Mouse (Mus musculus) c-Kit-positive CD71-positive TER-119-negative erythroid progenitor cells, embryonic 14.5 days (primary cell): ENCODE results near the gene Grhl1.
A peak's percentile ranks its signal among the peaks of the same experiment; 100 is the strongest.

Experiments
- DNase-seq: peaks from one replicate; pipeline ENCODE4 v3.0.0-alpha.2; 2013; ENCODE audit warnings: low read depth

The Grhl1 gene

DNA sequence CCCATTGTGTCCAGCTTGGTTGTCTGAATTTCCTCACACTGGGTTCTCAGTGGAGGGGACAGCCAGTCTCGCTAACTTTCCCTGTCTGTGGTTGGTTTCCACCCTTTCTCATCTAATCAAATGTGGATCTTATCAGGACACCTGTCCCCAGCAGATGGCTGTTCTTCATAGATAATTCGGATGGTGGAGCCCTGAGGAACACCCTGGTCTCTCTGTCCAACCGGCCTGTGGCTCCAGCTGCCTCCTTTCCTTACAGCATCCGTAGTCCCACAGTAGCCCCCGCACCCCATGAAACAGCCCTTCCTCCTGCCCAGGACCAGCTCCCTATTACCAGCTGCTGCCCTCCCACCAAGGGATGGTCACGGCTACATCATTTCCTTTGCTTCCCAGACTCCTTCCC is 73.8 kb downstream of the Grhl1 start:
- DNase-seq, result no peak

DNA sequence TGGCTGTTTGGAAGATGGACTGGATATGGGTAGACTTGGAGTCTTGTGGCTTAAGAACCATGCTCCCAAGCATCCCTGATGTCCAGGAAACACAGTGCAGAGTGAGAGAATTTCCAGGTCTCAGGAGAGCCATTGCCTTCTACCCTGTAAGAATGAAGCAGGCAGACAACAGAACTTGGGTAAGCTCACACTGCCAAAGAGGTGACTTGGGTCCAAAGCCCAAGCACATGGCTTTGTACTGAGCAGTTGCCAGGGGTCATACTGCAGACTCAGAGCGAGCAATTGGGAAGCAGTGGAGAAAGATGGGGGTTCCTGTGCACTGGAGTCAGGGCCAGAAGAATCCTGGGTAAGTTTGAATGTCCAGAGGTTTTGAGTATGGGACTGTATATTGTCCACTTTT is 76.0 kb downstream of the Grhl1 start:
- DNase-seq, result no peak

DNA sequence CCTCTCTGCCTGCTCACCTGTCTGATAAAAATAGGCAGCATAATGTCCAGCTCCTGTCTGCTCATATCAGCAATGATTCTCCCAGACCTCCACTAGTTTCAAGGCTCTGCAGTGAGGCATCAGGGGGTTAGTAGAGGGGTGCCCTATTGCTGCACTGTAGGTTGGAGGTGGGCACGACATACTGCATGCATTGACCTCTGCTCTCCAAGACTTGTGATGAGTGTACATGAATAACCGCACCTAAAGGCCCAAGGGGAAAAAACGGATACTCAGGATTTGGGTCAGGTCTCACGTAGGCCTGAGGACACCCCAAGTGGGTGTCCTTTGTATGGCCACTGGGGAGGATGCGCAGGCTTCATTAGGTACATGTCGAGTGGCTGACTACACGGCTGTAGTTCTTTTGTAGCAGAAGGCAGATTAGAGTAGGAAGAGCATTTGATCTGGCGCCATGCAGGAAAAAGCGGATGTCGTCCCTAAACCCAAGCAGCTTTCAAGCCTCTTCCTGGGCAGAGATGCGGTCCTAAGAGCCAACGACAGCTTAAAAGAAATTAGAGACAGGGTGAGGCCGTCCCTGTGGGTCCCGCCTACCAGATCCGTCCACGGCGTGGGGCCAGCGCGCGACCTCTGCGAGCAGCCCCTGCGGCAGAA is 78.5 kb downstream of the Grhl1 start:
- no peak for DNase-seq

GRCm38 (mm10) chr12:24651063-24651557 is 79.0 kb downstream of the Grhl1 start, which contains the start of gene Klf11:
Gene Klf11, plus strand, starts transcription at chr12:24651274.
- DNase-seq, result peak; percentile 85

- DNase-seq, result peak; percentile 99
These were observed 79.7 kb downstream of the Grhl1 start for GRCm38 (mm10) chr12:24651642-24652342.

GRCm38 (mm10) chr12:24654065-24654862 is 82.2 kb downstream of the Grhl1 start:
- DNase-seq, result no peak

GRCm38 (mm10) chr12:24656436-24656835 is 84.4 kb downstream of the Grhl1 start:
- no peak for DNase-seq

GRCm38 (mm10) chr12:24658998-24659397 is 86.9 kb downstream of the Grhl1 start:
- no peak for DNase-seq

DNA sequence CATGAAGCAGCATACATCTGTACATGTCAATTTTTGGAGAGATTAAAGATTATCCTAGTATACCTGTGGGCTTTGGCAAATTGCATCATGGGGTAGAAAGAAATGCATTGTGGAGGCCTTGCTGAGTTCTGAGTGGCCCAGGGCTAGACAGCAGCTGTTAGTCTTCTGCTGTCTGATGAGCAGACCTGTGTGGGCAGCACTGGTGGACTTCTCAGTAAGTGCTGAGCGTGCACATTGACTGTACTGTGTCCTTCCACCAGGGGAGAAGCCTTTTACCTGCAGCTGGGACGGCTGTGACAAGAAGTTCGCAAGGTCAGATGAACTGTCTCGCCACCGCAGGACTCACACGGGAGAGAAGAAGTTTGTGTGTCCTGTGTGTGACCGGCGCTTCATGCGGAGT is 87.8 kb downstream of the Grhl1 start:
- DNase-seq, result no peak

GRCm38 (mm10) chr12:24661100-24661499 is 89.0 kb downstream of the Grhl1 start:
- DNase-seq, result no peak

- DNase-seq, result no peak
These were observed 90.0 kb downstream of the Grhl1 start for GRCm38 (mm10) chr12:24662131-24662530.
